Mouse (Mus musculus) forebrain, embryonic 15.5 days (tissue): ENCODE results near the gene Zdhhc23. TPM values are rescaled to one million over a fixed set of nuclear protein-coding genes. Genes with fewer than 3 reads are reported as not detected.
A peak's percentile ranks its signal among the peaks of the same experiment; 100 is the strongest.

Experiments used
- ATAC-seq: fragments of 200-750 bp; cut with Nextera tagmentation; replicated peaks from 2 replicates; pipeline ENCODE4 v1.8.0; 2017; ENCODE audit warnings: mild to moderate bottlenecking, moderate TSS enrichment, moderate library complexity
- H3K27ac ChIP-seq: fragments of 300-500 bp; sonication (generic); replicated peaks from 2 replicates; pipeline ENCODE4 v1.5.1; 2015; ENCODE audit warnings: mild to moderate bottlenecking, inconsistent platforms
- H3K27me3 ChIP-seq: fragments of 300-500 bp; sonication (generic); 2 replicates; pipeline ENCODE4 v1.6.1; 2015; ENCODE audit warnings: inconsistent platforms
- H3K36me3 ChIP-seq: fragments of 300-500 bp; sonication (generic); 2 replicates; pipeline ENCODE4 v1.6.1; 2015; ENCODE audit warnings: mild to moderate bottlenecking, inconsistent platforms
- H3K4me1 ChIP-seq: fragments of 300-500 bp; sonication (generic); 2 replicates; pipeline ENCODE4 v1.6.1; 2015; ENCODE audit warnings: inconsistent platforms
- H3K4me2 ChIP-seq: fragments of 300-500 bp; sonication (generic); replicated peaks from 2 replicates; pipeline ENCODE4 v1.6.1; 2015; ENCODE audit warnings: mild to moderate bottlenecking, inconsistent platforms
- H3K4me3 ChIP-seq: fragments of 300-500 bp; sonication (generic); 2 replicates; pipeline ENCODE4 v1.5.1; 2015; ENCODE audit warnings: mild to moderate bottlenecking, inconsistent platforms
- H3K9ac ChIP-seq: fragments of 300-500 bp; sonication (generic); replicated peaks from 2 replicates; pipeline ENCODE4 v1.6.1; 2015; ENCODE audit warnings: mild to moderate bottlenecking, inconsistent platforms
- H3K9me3 ChIP-seq: fragments of 300-500 bp; sonication (generic); 2 replicates; pipeline ENCODE4 v1.6.1; 2016; ENCODE audit warnings: inconsistent platforms
- WGBS: fragments of 180-500 bp; shearing (Covaris S2); methylation state at CpG from one replicate; pipeline ENCODE4 v1.1.7; 2015; ENCODE audit warnings: mixed read lengths; 5-methylcytosine and 5-hydroxymethylcytosine counted together
- polyA plus RNA-seq: library from polyadenylated mRNA; unstranded; fragments of >200 nt; fragmentation: Nextera tagmentation; extraction: Ambion mirVana; gene quantifications from 2 replicates; pipeline ENCODE4 v1.2.1, GENCODE M21; 2015

Zdhhc23 gene
- polyA plus RNA-seq, 1 experiment from 2014 or later, result 3.2 TPM

DNA sequence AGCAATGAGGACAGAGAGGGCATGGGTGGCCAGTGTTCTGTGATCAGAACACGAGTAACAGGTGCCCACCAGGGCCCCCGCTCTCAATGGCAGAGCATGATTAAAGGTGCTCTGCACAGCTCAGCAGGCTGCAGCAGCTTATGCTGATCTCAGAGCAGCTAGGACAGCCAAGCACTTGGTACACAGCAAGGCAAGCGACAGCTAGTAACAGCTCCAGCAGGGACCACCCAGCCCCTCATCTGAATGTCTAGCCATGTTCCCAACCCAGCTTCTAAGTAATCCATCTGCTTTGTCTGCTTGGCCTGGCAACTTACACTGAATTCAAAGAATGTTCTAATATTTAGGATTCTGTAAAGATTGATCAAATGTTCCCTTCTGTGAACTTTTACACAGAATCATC lies 15.8 kb downstream of the Zdhhc23 start:
- Histone ChIP-seq H3K9me3 (no peaks in the 10 kb centered on the region), H3K36me3 (no peaks in the 10 kb centered on the region), H3K27me3 (no peaks in the 10 kb centered on the region), H3K27ac (no peak overlapping the region), H3K4me1 (0 out of 2 replicates have a peak, but pooled peaks cover 7% of the 10 kb centered on the region), H3K4me3 (no peak overlapping the region), H3K9ac (no peak overlapping the region), H3K4me2 (no peak overlapping the region)
- ATAC-seq, result 0 out of 2 replicates have a peak, but pooled peaks have one; percentile 42
- 65% methylated on average over 3 of the region's 3 CpGs for WGBS

- 92% methylated on average over 9 of the region's 9 CpGs for WGBS
- H3K36me3 ChIP-seq, result no peaks in the 10 kb centered on the region
- H3K4me3 ChIP-seq, result no peak overlapping the region
- no peak for ATAC-seq
- no peak overlapping the region for H3K9ac ChIP-seq
- H3K9me3 ChIP-seq, result no peaks in the 10 kb centered on the region
- no peaks in the 10 kb centered on the region for H3K27me3 ChIP-seq
- no peak overlapping the region for H3K27ac ChIP-seq
- H3K4me2 ChIP-seq, result no peak overlapping the region
- H3K4me1 ChIP-seq, result 0 out of 2 replicates have a peak, but pooled peaks cover 7% of the 10 kb centered on the region
These were observed 16.3 kb downstream of the Zdhhc23 start for GRCm38 (mm10) chr16:43963291-43963690.

- Histone ChIP-seq H3K27me3 (no peaks in the 10 kb centered on the region), H3K9ac (no peak overlapping the region), H3K27ac (no peak overlapping the region), H3K36me3 (peaks cover 4% of the 10 kb centered on the region; the same call in 1 of the 2 replicates), H3K4me3 (no peak overlapping the region), H3K4me2 (no peak overlapping the region), H3K4me1 (no peaks in the 10 kb centered on the region), H3K9me3 (no peaks in the 10 kb centered on the region)
- no peak for ATAC-seq
- WGBS, result 81% methylated on average over 4 of the region's 4 CpGs
These were observed 21.6 kb downstream of the Zdhhc23 start for GRCm38 (mm10) chr16:43958038-43958437.

DNA sequence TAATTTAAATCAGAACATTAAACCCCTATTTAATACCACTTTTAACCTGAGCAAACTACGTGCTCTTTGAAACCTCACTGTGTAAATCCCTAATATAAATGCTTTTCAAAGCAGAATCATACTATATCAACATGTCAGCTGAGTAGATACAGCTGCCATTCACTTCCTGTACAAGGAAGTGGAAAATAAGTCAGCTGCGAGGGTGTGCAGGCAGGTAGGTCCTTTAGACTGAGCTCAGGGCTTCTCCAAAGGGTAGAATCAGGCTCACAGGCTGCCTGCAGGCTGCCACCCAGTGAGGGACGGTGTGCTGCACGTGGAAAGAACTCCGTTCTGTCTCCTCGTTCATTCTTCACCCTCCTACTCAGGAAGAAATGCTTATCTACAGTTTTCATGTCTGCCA lies 24.7 kb downstream of the Zdhhc23 start:
- WGBS, result 78% methylated on average over 6 of the region's 6 CpGs
- no peaks in the 10 kb centered on the region for H3K27me3 ChIP-seq
- H3K4me2 ChIP-seq, result no peak overlapping the region
- no peak for ATAC-seq
- no peak overlapping the region for H3K9ac ChIP-seq
- H3K36me3 ChIP-seq, result peaks cover 4% of the 10 kb centered on the region; the same call in 1 of the 2 replicates
- no peak overlapping the region for H3K27ac ChIP-seq
- H3K9me3 ChIP-seq, result no peaks in the 10 kb centered on the region
- no peaks in the 10 kb centered on the region for H3K4me1 ChIP-seq
- H3K4me3 ChIP-seq, result no peak overlapping the region

GRCm38 (mm10) chr16:43951591-43951990 lies 28.0 kb downstream of the Zdhhc23 start:
- H3K36me3 ChIP-seq, result no peaks in the 10 kb centered on the region
- no peak for ATAC-seq
- no peak overlapping the region for H3K9ac ChIP-seq
- H3K27me3 ChIP-seq, result no peaks in the 10 kb centered on the region
- H3K4me3 ChIP-seq, result no peak overlapping the region
- 81% methylated on average over 4 of the region's 4 CpGs for WGBS
- no peak overlapping the region for H3K27ac ChIP-seq
- no peak overlapping the region for H3K4me2 ChIP-seq
- H3K9me3 ChIP-seq, result no peaks in the 10 kb centered on the region
- H3K4me1 ChIP-seq, result no peaks in the 10 kb centered on the region

DNA sequence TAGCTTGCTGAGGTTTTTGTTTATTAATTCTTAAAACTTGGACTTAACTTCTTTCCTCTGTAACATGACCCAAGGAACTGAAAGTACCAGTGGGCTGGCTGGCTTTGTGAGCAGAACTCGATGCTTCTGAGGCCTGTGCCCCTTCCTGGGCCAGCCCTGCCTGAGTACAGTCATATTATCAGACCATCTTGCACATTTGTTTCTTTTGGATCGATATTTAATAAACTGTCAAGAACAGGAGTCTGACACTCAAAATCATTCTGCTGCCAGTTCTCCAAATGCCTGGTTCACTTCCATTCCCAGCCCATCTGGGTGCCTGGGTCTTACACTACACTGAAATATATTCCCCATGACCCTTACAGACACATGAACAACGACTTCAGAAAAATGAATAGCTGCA lies 33.7 kb downstream of the Zdhhc23 start:
- ATAC-seq, result no peak
- Histone ChIP-seq H3K27me3 (no peaks in the 10 kb centered on the region), H3K4me3 (no peak overlapping the region), H3K36me3 (no peaks in the 10 kb centered on the region), H3K4me1 (no peaks in the 10 kb centered on the region), H3K27ac (peak overlapping the region; percentile 65), H3K4me2 (no peak overlapping the region), H3K9me3 (no peaks in the 10 kb centered on the region), H3K9ac (no peak overlapping the region)
- WGBS, result 79% methylated on average over 3 of the region's 3 CpGs

GRCm38 (mm10) chr16:43945351-43945750 lies 34.2 kb downstream of the Zdhhc23 start:
- 85% methylated on average over 3 of the region's 3 CpGs for WGBS
- peak overlapping the region; percentile 65 for H3K27ac ChIP-seq

DNA sequence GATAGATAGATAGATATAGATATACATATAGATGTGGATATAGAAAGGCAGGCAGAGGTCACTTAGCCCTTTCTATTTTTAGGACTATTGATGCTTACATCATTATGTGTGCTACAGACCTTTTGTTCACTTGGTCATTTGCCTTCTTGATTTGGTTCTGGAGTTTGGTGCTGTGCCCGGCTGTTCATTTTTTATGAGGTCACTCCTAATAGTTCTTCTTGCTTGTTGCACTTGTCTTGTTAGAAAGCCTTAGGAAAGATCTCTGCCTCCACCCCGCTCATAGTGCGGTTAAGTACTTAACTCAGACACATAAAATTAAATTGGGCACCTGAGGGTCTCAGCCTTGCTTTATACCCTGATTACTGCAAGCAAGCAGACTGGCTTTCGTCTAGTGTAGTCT lies 38.7 kb downstream of the Zdhhc23 start:
- H3K4me2 ChIP-seq, result no peak overlapping the region
- H3K9ac ChIP-seq, result no peak overlapping the region
- H3K27me3 ChIP-seq, result no peaks in the 10 kb centered on the region
- H3K4me1 ChIP-seq, result no peaks in the 10 kb centered on the region
- no peak overlapping the region for H3K4me3 ChIP-seq
- H3K9me3 ChIP-seq, result no peaks in the 10 kb centered on the region
- H3K27ac ChIP-seq, result no peak overlapping the region
- H3K36me3 ChIP-seq, result no peaks in the 10 kb centered on the region
- 89% methylated on average over 4 of the region's 4 CpGs for WGBS
- no peak for ATAC-seq

More at GRCm38 (mm10) chr16:43945351-43945750, 34.2 kb downstream of the Zdhhc23 start:
- Histone ChIP-seq H3K4me1 (no peaks in the 10 kb centered on the region), H3K9me3 (no peaks in the 10 kb centered on the region), H3K9ac (no peak overlapping the region), H3K36me3 (no peaks in the 10 kb centered on the region), H3K27me3 (no peaks in the 10 kb centered on the region), H3K4me3 (no peak overlapping the region), H3K4me2 (no peak overlapping the region)
- no peak for ATAC-seq

DNA sequence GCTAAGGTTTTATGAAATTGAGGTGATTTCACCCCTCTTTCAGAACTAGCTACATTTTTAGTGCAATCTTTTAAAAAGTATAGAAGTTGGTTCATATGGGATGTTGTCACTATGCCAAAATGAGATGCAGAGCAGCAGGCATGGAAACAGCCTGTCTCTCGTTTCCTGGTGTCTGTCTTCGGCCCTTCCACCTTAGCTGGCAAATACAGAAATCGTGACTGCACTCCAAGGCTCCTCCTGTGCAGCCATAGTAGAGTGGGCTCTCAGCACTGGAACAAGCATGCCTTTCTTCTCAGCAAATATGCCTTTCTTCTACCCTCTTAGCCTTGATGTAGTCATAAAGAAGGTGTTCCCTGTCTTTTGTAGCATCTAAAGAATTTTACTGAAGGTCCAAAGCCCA lies 43.7 kb downstream of the Zdhhc23 start:
- H3K9ac ChIP-seq, result no peak overlapping the region
- no peaks in the 10 kb centered on the region for H3K9me3 ChIP-seq
- 53% methylated on average over 3 of the region's 3 CpGs for WGBS
- H3K27me3 ChIP-seq, result no peaks in the 10 kb centered on the region
- no peak overlapping the region for H3K27ac ChIP-seq
- no peak for ATAC-seq
- H3K4me3 ChIP-seq, result no peak overlapping the region
- H3K4me2 ChIP-seq, result no peak overlapping the region
- H3K4me1 ChIP-seq, result peaks cover 4% of the 10 kb centered on the region; the same call in 1 of the 2 replicates
- no peaks in the 10 kb centered on the region for H3K36me3 ChIP-seq

- Histone ChIP-seq H3K27me3 (no peaks in the 10 kb centered on the region), H3K4me2 (no peak overlapping the region), H3K9me3 (no peaks in the 10 kb centered on the region), H3K4me3 (no peak overlapping the region), H3K36me3 (no peaks in the 10 kb centered on the region), H3K9ac (no peak overlapping the region), H3K4me1 (peaks cover 4% of the 10 kb centered on the region; the same call in 1 of the 2 replicates), H3K27ac (no peak overlapping the region)
- no peak for ATAC-seq
- WGBS, result 56% methylated on average over 3 of the region's 3 CpGs
These were observed 44.2 kb downstream of the Zdhhc23 start for GRCm38 (mm10) chr16:43935367-43935766.

GRCm38 (mm10) chr16:43934856-43935255 lies 44.7 kb downstream of the Zdhhc23 start:
- H3K27me3 ChIP-seq, result no peaks in the 10 kb centered on the region
- no peaks in the 10 kb centered on the region for H3K36me3 ChIP-seq
- ATAC-seq, result no peak
- peaks cover 4% of the 10 kb centered on the region; the same call in 1 of the 2 replicates for H3K4me1 ChIP-seq
- no peaks in the 10 kb centered on the region for H3K9me3 ChIP-seq
- no peak overlapping the region for H3K4me3 ChIP-seq
- no peak overlapping the region for H3K9ac ChIP-seq
- H3K27ac ChIP-seq, result 0 out of 2 replicates have a peak overlapping the region, but pooled peaks have one; percentile 31
- H3K4me2 ChIP-seq, result no peak overlapping the region
- WGBS, result 89% methylated on average over 8 of the region's 8 CpGs

GRCm38 (mm10) chr16:43933041-43933440 lies 46.5 kb downstream of the Zdhhc23 start:
- H3K27ac ChIP-seq, result no peak overlapping the region
- no peak overlapping the region for H3K9ac ChIP-seq
- no peaks in the 10 kb centered on the region for H3K36me3 ChIP-seq
- H3K4me2 ChIP-seq, result no peak overlapping the region
- no peaks in the 10 kb centered on the region for H3K27me3 ChIP-seq
- H3K9me3 ChIP-seq, result no peaks in the 10 kb centered on the region
- H3K4me1 ChIP-seq, result peaks cover 4% of the 10 kb centered on the region; the same call in 1 of the 2 replicates
- 89% methylated on average over 6 of the region's 6 CpGs for WGBS
- no peak for ATAC-seq
- no peak overlapping the region for H3K4me3 ChIP-seq

DNA sequence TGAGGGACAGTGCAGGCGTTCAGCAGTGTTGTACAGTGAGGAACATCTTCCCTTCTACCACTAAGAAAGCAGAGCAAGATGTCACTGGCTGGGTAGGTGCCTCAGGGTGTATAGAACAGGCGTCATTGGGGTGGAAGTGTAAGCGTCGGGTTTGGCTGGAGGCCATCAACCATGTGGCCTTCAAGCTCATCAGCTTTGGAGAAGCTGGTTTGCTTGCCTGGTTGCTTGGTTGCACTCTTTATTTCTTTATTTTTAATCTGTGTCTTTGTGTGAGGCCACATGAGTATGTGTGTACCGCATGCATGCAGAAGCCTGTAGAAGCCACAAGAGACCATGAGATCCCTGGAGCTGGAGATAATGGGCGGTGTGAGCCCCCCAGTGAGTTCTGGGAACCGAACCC lies 47.3 kb downstream of the Zdhhc23 start:
- no peak overlapping the region for H3K4me2 ChIP-seq
- WGBS, result 79% methylated on average over 7 of the region's 7 CpGs
- H3K4me3 ChIP-seq, result no peak overlapping the region
- H3K27me3 ChIP-seq, result no peaks in the 10 kb centered on the region
- no peak overlapping the region for H3K9ac ChIP-seq
- H3K27ac ChIP-seq, result no peak overlapping the region
- H3K4me1 ChIP-seq, result peaks cover 4% of the 10 kb centered on the region; the same call in 1 of the 2 replicates
- no peaks in the 10 kb centered on the region for H3K36me3 ChIP-seq
- no peak for ATAC-seq
- no peaks in the 10 kb centered on the region for H3K9me3 ChIP-seq
